Mouse (Mus musculus) kidney, embryonic 14.5 days (tissue): ENCODE data around the gene Htr2a. TPM values are rescaled to one million over a fixed set of nuclear protein-coding genes. Genes with fewer than 3 reads are reported as not detected.
A peak's percentile ranks its signal among the peaks of the same experiment; 100 is the strongest.

Source experiments
- ATAC-seq: fragments of 200-750 bp; cut with Nextera tagmentation; 2 replicates; pipeline ENCODE4 v1.8.0; 2017; ENCODE audit warnings: moderate number of reproducible peaks, mild to moderate bottlenecking, moderate TSS enrichment, moderate library complexity; ENCODE audit not compliant: low FRiP score, low TSS enrichment
- H3K27ac ChIP-seq: fragments of 300-500 bp; sonication (generic); 2 replicates; pipeline ENCODE4 v1.5.1; 2014; ENCODE audit warnings: low read depth, mild to moderate bottlenecking, low read length, moderate library complexity, mixed read lengths
- H3K27me3 ChIP-seq: fragments of 300-500 bp; sonication (generic); 2 replicates; pipeline ENCODE4 v1.6.1; 2014; ENCODE audit warnings: mild to moderate bottlenecking, low read length; ENCODE audit not compliant: control insufficient read depth, insufficient read depth
- H3K36me3 ChIP-seq: fragments of 300-500 bp; sonication (generic); 2 replicates; pipeline ENCODE4 v1.6.1; 2014; ENCODE audit warnings: low read length, mixed read lengths; ENCODE audit not compliant: control insufficient read depth, insufficient read depth
- H3K4me1 ChIP-seq: fragments of 300-500 bp; sonication (generic); 2 replicates; pipeline ENCODE4 v1.6.1; 2014; ENCODE audit warnings: low read length, mixed read lengths; ENCODE audit not compliant: control insufficient read depth, insufficient read depth
- H3K4me2 ChIP-seq: fragments of 300-500 bp; sonication (generic); replicated peaks from 2 replicates; pipeline ENCODE4 v1.6.1; 2014; ENCODE audit warnings: low read depth, mild to moderate bottlenecking, low read length
- H3K4me3 ChIP-seq: fragments of 300-500 bp; sonication (generic); 2 replicates; pipeline ENCODE4 v1.5.1; 2014; ENCODE audit warnings: mild to moderate bottlenecking, low read length
- H3K9ac ChIP-seq: fragments of 300-500 bp; sonication (generic); 2 replicates; pipeline ENCODE4 v1.6.1; 2014; ENCODE audit warnings: low read depth, mild to moderate bottlenecking, low read length, moderate library complexity
- H3K9me3 ChIP-seq: fragments of 300-500 bp; sonication (generic); 2 replicates; pipeline ENCODE4 v1.6.1; 2016; ENCODE audit warnings: low read length; ENCODE audit not compliant: control insufficient read depth
- WGBS: fragments of 180-500 bp; shearing (Covaris S2); extraction: QIAGEN DNeasy Blood & Tissue Kit; methylation state at CpG from one replicate; pipeline ENCODE4 v1.1.7; 2014; 5-methylcytosine and 5-hydroxymethylcytosine counted together
- polyA plus RNA-seq: library from polyadenylated mRNA; unstranded; fragments of >200 nt; fragmentation: Nextera tagmentation; extraction: Ambion mirVana; gene quantifications from 2 replicates; pipeline ENCODE4 v1.2.1, GENCODE M21; 2014

The Htr2a gene
- polyA plus RNA-seq, 1 experiment from 2014 or later, result 0.60 TPM

GRCm38 (mm10) chr14:74679841-74680240 is 39.2 kb downstream of the Htr2a start:
- no peak overlapping the region for H3K4me2 ChIP-seq
- no peaks in the 10 kb centered on the region for H3K27me3 ChIP-seq
- no peaks in the 10 kb centered on the region for H3K36me3 ChIP-seq
- no peak overlapping the region for H3K27ac ChIP-seq
- no peak for ATAC-seq
- no peaks in the 10 kb centered on the region for H3K4me1 ChIP-seq
- no peaks in the 10 kb centered on the region for H3K9me3 ChIP-seq
- H3K9ac ChIP-seq, result no peak overlapping the region
- 80% methylated on average over 5 of the region's 5 CpGs for WGBS
- no peak overlapping the region for H3K4me3 ChIP-seq

- no peaks in the 10 kb centered on the region for H3K4me1 ChIP-seq
- WGBS, result 79% methylated on average over 5 of the region's 5 CpGs
- no peak overlapping the region for H3K4me3 ChIP-seq
- no peak for ATAC-seq
- no peaks in the 10 kb centered on the region for H3K9me3 ChIP-seq
- H3K27ac ChIP-seq, result no peak overlapping the region
- H3K27me3 ChIP-seq, result no peaks in the 10 kb centered on the region
- H3K36me3 ChIP-seq, result no peaks in the 10 kb centered on the region
- no peak overlapping the region for H3K9ac ChIP-seq
- H3K4me2 ChIP-seq, result no peak overlapping the region
These were observed 43.8 kb downstream of the Htr2a start for GRCm38 (mm10) chr14:74684298-74684978.

- WGBS, result 91% methylated on average over 2 of the region's 2 CpGs
- no peaks in the 10 kb centered on the region for H3K36me3 ChIP-seq
- H3K4me2 ChIP-seq, result no peak overlapping the region
- H3K27me3 ChIP-seq, result no peaks in the 10 kb centered on the region
- no peak overlapping the region for H3K27ac ChIP-seq
- no peak overlapping the region for H3K4me3 ChIP-seq
- no peaks in the 10 kb centered on the region for H3K4me1 ChIP-seq
- H3K9me3 ChIP-seq, result no peaks in the 10 kb centered on the region
- no peak for ATAC-seq
- H3K9ac ChIP-seq, result no peak overlapping the region
These were observed 51.3 kb downstream of the Htr2a start for GRCm38 (mm10) chr14:74691963-74692362.

GRCm38 (mm10) chr14:74696766-74697165 is 56.1 kb downstream of the Htr2a start:
- no peaks in the 10 kb centered on the region for H3K36me3 ChIP-seq
- no peaks in the 10 kb centered on the region for H3K9me3 ChIP-seq
- H3K4me1 ChIP-seq, result no peaks in the 10 kb centered on the region
- H3K4me2 ChIP-seq, result no peak overlapping the region
- ATAC-seq, result peak; percentile 71; the same call in 1 of the 2 replicates
- no peak overlapping the region for H3K9ac ChIP-seq
- no peak overlapping the region for H3K4me3 ChIP-seq
- no peak overlapping the region for H3K27ac ChIP-seq
- no peaks in the 10 kb centered on the region for H3K27me3 ChIP-seq
- WGBS, result 27% methylated on average over 4 of the region's 4 CpGs

- no peaks in the 10 kb centered on the region for H3K27me3 ChIP-seq
- H3K4me1 ChIP-seq, result no peaks in the 10 kb centered on the region
- H3K9me3 ChIP-seq, result no peaks in the 10 kb centered on the region
- H3K9ac ChIP-seq, result no peak overlapping the region
- H3K27ac ChIP-seq, result no peak overlapping the region
- no peak for ATAC-seq
- no peak overlapping the region for H3K4me3 ChIP-seq
- no peak overlapping the region for H3K4me2 ChIP-seq
- H3K36me3 ChIP-seq, result no peaks in the 10 kb centered on the region
These were observed 56.8 kb downstream of the Htr2a start for GRCm38 (mm10) chr14:74697432-74697831.

- H3K36me3 ChIP-seq, result no peaks in the 10 kb centered on the region
- no peak for ATAC-seq
These were observed 58.6 kb downstream of the Htr2a start for GRCm38 (mm10) chr14:74699241-74699640.

GRCm38 (mm10) chr14:74703930-74704329 is 63.3 kb downstream of the Htr2a start:
- no peaks in the 10 kb centered on the region for H3K9me3 ChIP-seq
- H3K36me3 ChIP-seq, result no peaks in the 10 kb centered on the region
- ATAC-seq, result no peak
- WGBS, result 32% methylated on average over 6 of the region's 6 CpGs
- H3K27me3 ChIP-seq, result no peaks in the 10 kb centered on the region
- no peak overlapping the region for H3K27ac ChIP-seq
- H3K4me3 ChIP-seq, result no peak overlapping the region
- no peak overlapping the region for H3K4me2 ChIP-seq
- H3K9ac ChIP-seq, result no peak overlapping the region
- no peaks in the 10 kb centered on the region for H3K4me1 ChIP-seq

More at GRCm38 (mm10) chr14:74699241-74699640, 58.6 kb downstream of the Htr2a start:
- Histone ChIP-seq H3K4me2 (no peak overlapping the region), H3K9me3 (no peaks in the 10 kb centered on the region), H3K9ac (no peak overlapping the region), H3K4me1 (no peaks in the 10 kb centered on the region), H3K4me3 (no peak overlapping the region), H3K27ac (no peak overlapping the region), H3K27me3 (no peaks in the 10 kb centered on the region)
- 86% methylated on average over 3 of the region's 3 CpGs for WGBS

- Histone ChIP-seq H3K27me3 (no peaks in the 10 kb centered on the region), H3K4me3 (no peak overlapping the region), H3K4me1 (no peaks in the 10 kb centered on the region), H3K36me3 (no peaks in the 10 kb centered on the region), H3K4me2 (no peak overlapping the region), H3K9ac (no peak overlapping the region), H3K27ac (no peak overlapping the region), H3K9me3 (no peaks in the 10 kb centered on the region)
- 29% methylated on average over 3 of the region's 3 CpGs for WGBS
- no peak for ATAC-seq
These were observed 68.4 kb downstream of the Htr2a start for GRCm38 (mm10) chr14:74709054-74709453.

- Histone ChIP-seq H3K4me1 (no peaks in the 10 kb centered on the region), H3K4me2 (no peak overlapping the region), H3K9me3 (no peaks in the 10 kb centered on the region), H3K27me3 (no peaks in the 10 kb centered on the region), H3K9ac (no peak overlapping the region), H3K36me3 (no peaks in the 10 kb centered on the region), H3K27ac (no peak overlapping the region), H3K4me3 (no peak overlapping the region)
- ATAC-seq, result no peak
- 58% methylated on average over 3 of the region's 3 CpGs for WGBS
These were observed 82.9 kb downstream of the Htr2a start for GRCm38 (mm10) chr14:74723541-74723940.
